Mouse (Mus musculus) heart, postnatal 36 days (tissue): ENCODE measurements around the gene Fbxl14. TPM values are rescaled to one million over a fixed set of nuclear protein-coding genes. Genes with fewer than 3 reads are reported as not detected.
"Not testable (repeated sequence)": the region's sequence is repeated elsewhere in the genome, so short reads cannot be mapped to it uniquely, and the experiment has no call there.

Experiments used
- DNase-seq, 2 experiments: peaks; one replicate each; pipeline ENCODE4 v3.0.0; 2021 to 2022
- intact Hi-C: fragments of 180-260 bp; cut with DNase I; formaldehyde crosslinking; loops from one replicate; pipeline ENCODE4 v1.15.1; 2025
- total RNA-seq, 2 experiments: library from RNA; stranded (reverse); gene quantifications; 2 replicates each; pipeline ENCODE4 v1.2.3; 2021

Fbxl14 gene
- total RNA-seq, 2 experiments from 2014 or later = 14.1 to 16.5 TPM

DNA sequence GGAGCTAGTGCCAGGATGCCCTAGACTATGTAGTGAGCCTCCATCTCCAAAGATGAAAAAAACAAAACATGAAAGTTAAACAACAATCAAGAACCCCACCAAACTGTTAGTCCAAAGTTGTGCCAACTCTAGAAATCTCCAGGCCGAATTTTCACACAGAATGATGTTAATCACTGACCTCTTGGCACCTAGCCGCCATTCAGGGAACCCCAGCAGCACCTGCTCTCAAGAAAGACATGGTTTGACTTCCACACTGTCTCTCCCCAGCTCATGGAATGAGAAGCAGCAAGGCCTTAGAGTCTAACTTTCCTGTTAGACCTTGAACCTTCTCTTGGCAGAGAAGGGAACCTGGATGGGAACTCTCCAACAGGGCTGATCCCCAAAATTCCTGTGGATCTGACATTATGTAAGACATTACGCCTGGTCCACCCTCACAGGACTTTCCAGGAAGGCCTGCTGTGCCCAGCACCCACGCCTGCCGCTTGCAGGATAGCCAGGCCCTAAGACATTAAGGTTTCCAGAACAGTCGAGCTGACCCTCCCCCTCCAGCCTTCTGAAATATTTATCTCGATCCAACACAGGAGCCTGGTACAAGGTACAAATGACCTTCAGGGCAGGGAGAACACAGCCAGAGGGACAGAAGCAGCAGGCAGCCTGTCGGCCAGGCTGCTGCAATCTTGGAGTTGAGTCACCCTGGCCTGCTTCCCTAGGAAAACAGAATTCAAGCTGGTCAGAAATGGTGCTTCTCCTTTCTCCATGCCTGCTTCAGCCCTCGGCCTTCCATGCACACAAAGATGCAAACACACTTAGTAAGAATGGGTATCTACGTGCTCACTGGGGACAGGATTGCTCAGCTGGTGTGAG lies 12.3 kb upstream of the Fbxl14 start:
- DNase-seq = peak; percentile 48 to 63

GRCm38 (mm10) chr6:119467785-119468059 lies 11.7 kb upstream of the Fbxl14 start:
- intact Hi-C loops = no loop called here
- no peak for DNase-seq

More for the DNA sequence above, 12.3 kb upstream of the Fbxl14 start:
- intact Hi-C loops = no loop called here

DNA sequence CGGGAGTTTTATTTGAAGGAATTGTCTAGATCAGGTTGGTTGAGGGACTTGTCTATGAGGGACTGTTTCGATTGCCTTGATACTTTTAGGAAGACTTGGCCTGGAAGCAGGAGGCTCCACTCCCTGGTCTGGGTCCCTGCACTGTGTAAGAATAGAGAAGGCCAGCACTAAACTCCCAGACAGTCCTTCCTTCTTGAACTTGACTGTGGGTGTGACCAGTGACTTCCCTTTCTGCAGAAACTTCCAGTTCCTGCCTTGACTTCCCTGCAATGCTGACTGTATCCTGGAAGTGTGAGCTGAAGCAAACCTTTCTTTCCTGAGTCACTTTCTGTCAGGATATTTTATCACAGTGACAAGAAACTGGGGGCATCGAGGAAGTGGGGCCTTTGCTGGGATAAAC lies 8.7 kb upstream of the Fbxl14 start:
- intact Hi-C loops = no loop called here
- no peak for DNase-seq

- peak; percentile 70 to 75 for DNase-seq
- intact Hi-C loops = no loop called here
Measured at GRCm38 (mm10) chr6:119472135-119472534, 7.3 kb upstream of the Fbxl14 start.

DNA sequence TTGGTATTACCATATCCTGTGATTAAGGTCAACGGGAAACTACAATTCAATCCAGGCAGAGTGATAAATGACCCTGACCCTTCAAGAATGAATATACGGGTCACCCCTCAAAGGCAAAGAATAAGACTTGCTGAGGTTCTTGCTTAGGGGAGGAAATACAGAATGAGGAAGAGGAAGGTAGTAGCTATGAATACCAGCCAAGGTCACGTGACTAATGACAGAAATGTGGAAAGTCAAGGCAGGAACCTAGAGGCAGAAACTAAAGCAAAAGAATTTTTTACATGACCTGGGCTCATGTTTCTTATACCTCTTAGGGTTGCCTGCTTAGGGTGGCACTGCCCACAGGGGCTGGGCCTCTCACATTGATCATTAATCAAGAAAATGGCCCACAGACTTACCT lies 6.8 kb upstream of the Fbxl14 start:
- intact Hi-C loops = no loop called here
- no peak for DNase-seq

GRCm38 (mm10) chr6:119473446-119473845 lies 6.0 kb upstream of the Fbxl14 start:
- intact Hi-C loops = no loop called here
- no peak for DNase-seq

DNA sequence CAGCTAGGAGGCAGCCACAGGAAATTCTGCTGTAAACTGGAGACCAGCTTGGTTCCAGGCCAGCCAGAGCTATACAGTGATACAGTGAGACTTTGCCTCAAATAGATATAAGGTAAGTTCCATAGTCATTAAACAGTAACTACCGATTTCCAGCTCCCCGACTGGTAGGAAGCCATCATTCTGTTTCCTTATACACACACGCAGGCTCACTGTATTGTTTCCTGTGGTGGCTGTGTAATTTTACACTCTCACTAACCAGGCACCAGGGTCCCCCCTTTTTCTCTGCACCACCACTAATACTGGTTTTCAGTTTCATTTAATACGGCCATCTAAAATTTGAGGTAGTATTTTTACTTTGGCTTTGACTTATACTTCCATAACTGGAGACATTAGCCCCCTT lies 5.5 kb upstream of the Fbxl14 start:
- intact Hi-C loops = no loop called here
- DNase-seq = no peak

DNA sequence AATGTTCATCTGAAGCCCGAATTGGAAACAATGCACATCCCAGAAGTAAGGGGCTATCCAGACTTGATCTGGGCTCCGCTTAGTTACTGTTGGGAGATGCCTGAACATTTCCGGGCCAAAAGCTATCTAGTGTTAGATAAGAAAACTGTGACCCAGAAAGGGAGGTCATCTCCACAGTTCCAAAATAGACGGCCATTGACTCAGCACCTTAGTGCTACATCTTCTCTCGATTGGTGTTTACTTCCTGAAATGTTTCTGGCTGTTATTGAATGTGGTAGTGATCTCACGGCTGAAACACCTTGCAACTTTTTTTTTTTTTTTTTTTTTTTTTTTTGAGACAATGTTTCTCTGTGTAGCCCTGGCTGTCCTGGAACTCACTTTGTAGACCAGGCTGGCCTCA lies 3.5 kb upstream of the Fbxl14 start:
- intact Hi-C loops = no loop called here
- no peak for DNase-seq

DNA sequence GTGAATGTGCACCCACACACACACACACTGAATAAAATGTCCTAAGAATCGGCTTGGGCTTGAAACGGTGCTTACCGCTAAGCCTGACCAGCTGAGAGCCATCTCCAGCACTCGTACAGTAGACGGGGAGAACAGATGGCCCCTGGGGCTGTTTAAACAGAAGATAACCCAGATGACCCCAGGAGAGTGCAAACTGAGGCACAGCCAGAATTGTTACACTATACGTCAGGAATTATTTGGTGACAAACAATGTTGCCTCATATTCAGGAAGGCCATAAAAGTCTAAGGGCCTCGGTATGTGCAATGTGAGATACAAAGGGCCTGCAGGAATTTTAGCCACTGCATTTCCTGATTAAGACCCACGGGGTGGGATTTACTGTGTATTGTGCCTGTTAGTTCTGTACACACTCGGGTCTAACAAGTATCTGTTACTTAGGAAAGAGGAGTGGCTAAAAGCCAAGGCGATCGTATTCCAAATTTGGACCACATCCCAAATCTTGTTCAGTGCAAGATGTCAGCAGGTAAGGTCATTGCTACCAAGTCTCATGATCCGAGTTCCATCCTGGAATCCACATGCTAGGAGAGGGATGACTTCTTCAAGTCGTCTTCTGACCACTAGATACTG lies 1.7 kb upstream of the Fbxl14 start:
- intact Hi-C loops = no loop called here
- no peak for DNase-seq

DNA sequence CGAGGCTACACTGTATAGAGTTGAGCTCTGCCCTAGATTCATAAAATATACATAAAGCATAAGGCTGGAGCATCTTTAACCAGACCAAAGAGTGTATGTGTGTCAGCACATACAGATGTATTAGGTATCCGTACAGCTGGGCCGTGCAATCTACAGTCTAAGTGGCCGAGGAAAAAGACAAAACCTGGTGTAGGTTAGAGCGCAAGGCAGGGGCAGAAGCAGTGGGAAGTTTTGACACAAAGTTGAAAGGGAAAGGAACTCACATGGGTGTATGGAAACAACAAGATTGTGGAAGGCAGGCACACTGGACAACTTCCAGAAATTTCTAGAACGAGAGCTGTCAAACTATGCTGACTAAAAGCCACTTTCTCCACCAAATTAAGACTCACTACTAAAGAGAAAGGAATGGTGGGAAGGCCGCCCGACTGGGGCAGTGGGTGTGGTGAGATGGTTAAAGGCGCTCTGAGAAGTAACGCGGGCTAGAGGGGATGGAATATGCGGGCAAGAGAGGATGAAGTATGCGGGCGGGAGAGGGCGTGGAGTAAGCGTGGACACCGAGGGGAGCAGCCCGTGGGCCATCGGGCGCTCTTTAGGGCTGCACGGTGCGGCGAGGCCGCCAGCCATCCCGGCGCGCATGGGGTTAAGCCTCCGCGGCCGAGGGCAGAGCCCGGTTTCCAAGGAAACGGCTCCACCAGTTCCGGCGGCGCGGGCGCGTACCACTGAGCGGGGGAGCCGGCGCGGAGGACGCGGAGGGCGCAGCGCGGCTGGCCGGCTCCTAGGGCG lies 717 bp upstream of the Fbxl14 start:
- intact Hi-C loops = no loop called here
- peak; percentile 82 to 93 for DNase-seq

GRCm38 (mm10) chr6:119479876-119480705 lies 623 bp downstream of the Fbxl14 start:
- intact Hi-C loops = loop anchor here (5.0 kb wide), 2 partner anchors 367 to 557 kb away; partner anchors contain the start of genes Erc1 and Wnk1
- peak; percentile 48 to 72 for DNase-seq

DNA sequence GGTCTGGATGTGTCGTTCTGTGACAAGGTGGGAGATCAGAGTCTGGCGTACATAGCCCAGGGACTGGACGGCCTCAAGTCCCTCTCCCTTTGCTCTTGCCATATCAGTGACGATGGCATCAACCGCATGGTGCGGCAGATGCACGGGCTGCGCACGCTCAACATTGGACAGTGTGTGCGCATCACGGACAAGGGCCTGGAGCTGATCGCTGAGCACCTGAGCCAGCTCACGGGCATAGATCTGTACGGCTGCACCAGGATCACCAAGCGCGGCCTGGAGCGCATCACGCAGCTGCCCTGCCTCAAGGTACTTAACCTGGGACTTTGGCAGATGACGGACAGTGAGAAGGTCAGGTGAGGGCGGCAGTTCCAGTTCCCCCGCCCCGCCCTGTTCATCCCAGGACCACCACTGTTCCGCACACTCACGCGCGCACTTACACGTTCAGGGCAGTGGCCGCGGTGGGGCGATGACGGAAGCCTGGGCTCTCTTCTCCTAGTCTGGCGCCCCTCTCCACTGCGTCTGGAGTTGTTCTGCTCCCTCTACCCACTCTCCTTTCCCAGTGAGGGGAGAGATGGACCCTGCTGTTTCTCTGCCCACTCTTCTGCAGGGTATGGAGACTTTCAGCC lies 1.4 kb downstream of the Fbxl14 start:
- intact Hi-C loops = loop anchor here (5.0 kb wide), 2 partner anchors 366 to 556 kb away; partner anchors contain the start of genes Erc1 and Wnk1
- DNase-seq = peak in 1 of 2 experiments; percentile 31

DNA sequence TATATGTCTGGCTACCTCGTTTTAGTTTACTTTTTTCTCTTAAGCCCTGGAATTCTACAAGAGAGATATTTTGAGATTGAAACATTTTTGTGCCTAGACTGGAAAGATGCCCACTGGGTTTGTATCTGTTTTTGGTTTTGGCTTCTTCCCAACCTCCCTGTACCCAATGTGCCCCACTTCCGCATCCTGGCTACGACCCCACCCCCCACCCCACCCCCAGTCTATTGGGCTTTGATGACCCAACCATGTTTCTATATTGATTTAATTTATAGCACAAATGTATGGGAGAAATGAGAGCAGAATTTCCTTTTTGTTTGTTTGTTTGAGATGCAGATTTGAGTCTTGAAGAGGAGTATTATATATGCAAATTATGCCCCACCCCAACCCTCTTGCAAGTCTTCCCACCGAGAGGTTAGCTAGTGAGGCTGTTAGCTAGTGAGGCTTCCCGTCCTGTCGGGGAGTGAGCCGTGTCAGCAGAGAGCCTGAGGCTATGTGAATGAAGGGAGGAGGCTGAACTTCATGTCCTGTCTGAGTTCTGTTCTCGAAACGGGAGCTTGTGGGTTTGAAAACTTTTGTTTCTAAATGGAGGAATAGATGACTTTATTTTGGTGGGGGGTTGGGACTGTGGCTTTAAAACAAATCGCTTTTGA lies 2.4 kb downstream of the Fbxl14 start:
- intact Hi-C loops = loop anchor here (5.0 kb wide), 2 partner anchors 365 to 555 kb away; partner anchors contain the start of genes Erc1 and Wnk1
- not testable (repeated sequence) for DNase-seq

GRCm38 (mm10) chr6:119482958-119483600 lies 3.6 kb downstream of the Fbxl14 start:
- DNase-seq = peak; percentile 46 to 50
- intact Hi-C loops = loop anchor here (5.0 kb wide), 2 partner anchors 364 to 554 kb away; partner anchors contain the start of genes Erc1 and Wnk1

- intact Hi-C loops = loop anchor here (5.0 kb wide), 2 partner anchors 417 to 437 kb away; partner anchors contain the start of gene Rad52
- no peak for DNase-seq
Measured at GRCm38 (mm10) chr6:119485486-119485885, 6.0 kb downstream of the Fbxl14 start.

DNA sequence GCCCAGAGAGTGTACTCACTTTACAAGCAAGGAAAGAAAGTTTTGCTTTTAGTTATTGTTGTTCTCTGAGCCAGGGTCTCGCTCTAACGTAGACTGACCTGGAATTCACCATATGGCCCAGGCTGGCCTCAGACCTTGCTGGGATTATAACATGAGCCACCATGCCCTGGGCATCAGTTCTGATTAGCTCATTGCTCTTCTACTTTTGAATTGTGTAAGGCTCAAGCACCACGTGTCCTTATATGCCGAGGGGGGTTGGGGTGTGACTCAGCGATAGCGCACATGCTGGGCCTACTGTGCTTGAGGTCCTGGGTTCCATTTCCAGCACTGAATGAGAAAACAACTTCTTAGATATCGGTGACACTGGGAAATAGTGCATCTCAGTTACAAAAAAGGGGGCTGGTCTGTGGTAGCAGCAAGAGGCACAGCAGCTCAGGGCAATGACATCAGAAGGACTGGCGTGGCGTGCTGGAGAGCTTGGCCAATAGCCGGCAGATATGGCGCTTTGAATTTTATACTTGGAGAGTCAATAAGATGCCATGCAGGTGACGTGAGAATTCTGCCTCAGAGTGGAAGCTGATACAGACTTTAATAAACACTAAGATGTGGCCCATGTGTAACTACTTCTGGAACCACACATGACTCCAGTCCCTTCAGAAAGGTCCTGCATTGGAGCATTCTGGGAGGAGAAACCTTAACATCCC lies 7.1 kb downstream of the Fbxl14 start:
- DNase-seq = no peak
- intact Hi-C loops = loop anchor here (5.0 kb wide), 2 partner anchors 416 to 436 kb away; partner anchors contain the start of gene Rad52

GRCm38 (mm10) chr6:119487085-119487458 lies 7.6 kb downstream of the Fbxl14 start:
- intact Hi-C loops = loop anchor here (5.0 kb wide), 2 partner anchors 415 to 435 kb away; partner anchors contain the start of gene Rad52
- no peak for DNase-seq

GRCm38 (mm10) chr6:119487619-119488018 lies 8.2 kb downstream of the Fbxl14 start:
- intact Hi-C loops = loop anchor here (5.0 kb wide), 2 partner anchors 415 to 435 kb away; partner anchors contain the start of gene Rad52
- no peak for DNase-seq
